Mouse (Mus musculus) Muller cell, postnatal 12 days (primary cell): ENCODE results near the gene Anxa10.

ENCODE experiments used
- DNase-seq: peaks from one replicate; pipeline ENCODE4 v3.0.0-alpha.2; 2015; ENCODE audit errors: inconsistent ontology term

The Anxa10 gene

DNA sequence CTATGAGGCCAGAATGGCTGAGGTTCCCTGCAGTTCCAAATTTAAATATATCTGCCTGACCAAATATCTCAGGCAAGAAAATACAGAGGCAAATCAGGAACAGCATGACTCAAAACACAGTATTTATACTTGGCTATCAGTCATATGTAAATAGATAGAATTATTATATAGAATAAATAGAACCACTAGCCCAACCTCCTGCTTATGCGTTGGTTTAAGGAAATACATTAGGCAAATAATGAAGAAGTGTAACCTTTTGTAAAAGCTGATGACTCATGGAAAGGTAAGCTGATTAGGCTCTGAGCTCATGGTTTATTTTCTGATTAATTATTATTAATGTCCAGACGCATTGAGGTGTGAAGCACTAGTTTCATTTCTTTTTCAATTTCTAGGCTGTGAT is at the start of gene Anxa10:
Gene Anxa10, minus strand, starts transcription at position 53 of the 400 bp plus-strand sequence.
- DNase-seq, result no peak

GRCm38 (mm10) chr8:62132662-62133366 is 9.9 kb upstream of the Anxa10 start:
- no peak for DNase-seq

DNA sequence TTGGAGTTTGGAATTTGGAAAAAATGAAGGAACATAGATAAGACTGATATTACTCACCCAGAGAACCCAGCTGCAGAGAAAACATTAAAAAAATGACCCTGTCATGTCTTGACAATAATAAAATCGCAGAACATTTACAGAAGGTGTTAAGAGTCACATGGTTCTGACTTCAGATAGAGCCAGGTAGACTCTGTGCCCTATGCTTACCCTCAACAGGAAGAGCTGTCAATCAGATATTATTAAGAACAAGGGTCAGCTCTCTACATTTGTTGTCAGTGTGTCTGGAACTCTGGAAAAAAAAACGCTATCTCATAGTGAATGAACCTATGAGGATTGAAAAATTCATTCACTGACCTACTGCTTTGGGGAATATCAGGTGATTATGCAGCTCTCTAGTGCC is 25.7 kb downstream of the Anxa10 start:
- no peak for DNase-seq

- no peak for DNase-seq
Measured at GRCm38 (mm10) chr8:62081804-62082203, 41.1 kb downstream of the Anxa10 start.

DNA sequence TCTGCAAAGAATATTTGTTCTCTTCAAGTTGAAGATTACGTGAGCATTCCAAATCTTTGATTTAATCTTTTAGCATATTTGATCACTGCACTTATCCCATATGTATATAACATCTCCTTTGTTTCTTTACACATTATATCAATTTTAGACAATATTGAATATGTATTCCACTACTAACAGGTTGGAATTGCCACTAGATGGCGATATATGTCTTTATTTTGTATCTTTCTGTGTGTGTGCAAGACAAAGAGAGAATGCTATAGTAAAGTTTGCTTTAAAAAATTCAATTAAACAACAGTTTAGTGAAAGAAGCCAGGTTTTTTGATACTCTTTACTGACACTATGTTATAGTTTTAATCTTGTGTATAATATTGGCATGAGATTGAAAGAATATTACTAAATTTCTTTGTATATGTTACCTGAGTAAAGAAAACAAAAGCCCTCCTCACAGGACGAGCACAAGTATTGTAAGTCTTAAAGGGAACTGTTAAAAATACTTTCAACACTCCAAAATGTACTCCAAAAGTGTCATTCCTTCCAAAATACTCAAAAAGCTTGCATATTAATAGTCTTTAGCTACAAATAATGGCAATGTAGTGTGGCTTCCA is 42.7 kb downstream of the Anxa10 start:
- peak; percentile 40 for DNase-seq

DNA sequence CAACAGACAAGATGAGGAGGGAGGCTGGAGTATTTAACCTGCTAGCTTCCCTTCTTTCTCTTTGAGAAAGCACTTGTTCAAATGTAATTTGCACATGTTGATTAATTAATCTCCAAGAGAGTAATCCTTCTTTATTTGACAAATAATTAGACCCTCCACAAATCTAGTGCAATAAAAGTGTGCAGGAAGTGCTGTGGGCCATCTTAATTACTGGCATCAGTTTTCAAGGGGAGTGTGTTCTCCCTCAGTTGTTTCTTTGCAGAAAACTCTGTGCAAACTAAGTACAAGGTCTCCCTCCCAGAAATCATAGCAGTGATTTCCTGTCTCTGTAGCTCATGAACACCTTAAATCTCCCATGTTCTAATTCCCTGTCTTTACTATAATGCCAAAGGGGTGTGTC is 54.6 kb downstream of the Anxa10 start:
- no peak for DNase-seq

DNA sequence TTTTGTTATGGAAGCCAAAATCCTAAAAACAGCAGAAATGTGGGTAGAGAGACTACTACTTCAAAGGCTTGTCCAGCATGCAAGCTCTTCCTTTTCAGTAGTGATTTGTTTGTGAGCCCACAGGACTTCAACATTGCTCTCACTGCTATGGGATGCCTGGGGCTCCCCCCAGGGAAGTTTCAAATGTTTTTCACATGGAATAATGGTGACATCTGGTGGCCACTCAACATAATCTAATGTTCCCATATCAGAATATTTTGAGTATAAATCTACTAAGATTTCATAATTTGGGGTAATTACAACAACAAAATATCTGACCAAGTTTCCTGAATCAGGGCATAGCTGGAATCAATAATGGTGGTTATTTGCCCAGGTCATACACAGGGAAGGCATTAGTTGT is 62.6 kb downstream of the Anxa10 start:
- DNase-seq, result peak; percentile 40

DNA sequence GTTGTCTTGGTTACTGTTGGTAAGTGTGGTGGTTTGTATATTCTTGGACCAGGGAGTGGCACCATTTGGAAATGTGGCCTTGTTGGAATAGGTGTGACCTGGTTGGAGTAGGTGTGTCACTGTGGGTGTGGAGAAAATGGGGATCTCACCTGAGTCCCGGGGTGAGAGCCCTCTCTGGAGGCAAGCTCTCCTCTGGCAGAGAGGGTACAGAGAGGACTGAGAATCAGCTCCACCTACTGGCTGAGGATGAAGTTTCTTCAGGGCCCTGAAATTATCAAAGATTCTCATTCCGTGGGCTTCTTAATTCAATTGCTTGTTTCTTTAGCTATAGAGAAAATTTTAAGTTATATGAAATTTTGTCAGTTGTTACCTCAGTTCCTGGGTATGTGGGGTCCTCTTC is 76.1 kb downstream of the Anxa10 start:
- DNase-seq, result no peak

GRCm38 (mm10) chr8:62034351-62034750 is 88.6 kb downstream of the Anxa10 start:
- no peak for DNase-seq

- DNase-seq, result no peak
Measured at GRCm38 (mm10) chr8:62014582-62014981, 108.4 kb downstream of the Anxa10 start.

- no peak for DNase-seq
Measured at GRCm38 (mm10) chr8:62014166-62014565, 108.8 kb downstream of the Anxa10 start.
